Mouse (Mus musculus) R1 (cell line): ENCODE results near the gene Pdlim1.
"Not testable (repeated sequence)": the region's sequence is repeated elsewhere in the genome, so short reads cannot be mapped to it uniquely, and the experiment has no call there.

Experiments
- DNase-seq: peaks from one replicate; pipeline ENCODE4 v3.0.0-alpha.2; 2018; ENCODE audit warnings: low read depth, low spot score

The Pdlim1 gene

GRCm38 (mm10) chr19:40240838-40241689 lies 30.6 kb downstream of the Pdlim1 start:
- DNase-seq = peak; percentile 87

GRCm38 (mm10) chr19:40240360-40240759 lies 31.3 kb downstream of the Pdlim1 start:
- DNase-seq = peak; percentile 41

DNA sequence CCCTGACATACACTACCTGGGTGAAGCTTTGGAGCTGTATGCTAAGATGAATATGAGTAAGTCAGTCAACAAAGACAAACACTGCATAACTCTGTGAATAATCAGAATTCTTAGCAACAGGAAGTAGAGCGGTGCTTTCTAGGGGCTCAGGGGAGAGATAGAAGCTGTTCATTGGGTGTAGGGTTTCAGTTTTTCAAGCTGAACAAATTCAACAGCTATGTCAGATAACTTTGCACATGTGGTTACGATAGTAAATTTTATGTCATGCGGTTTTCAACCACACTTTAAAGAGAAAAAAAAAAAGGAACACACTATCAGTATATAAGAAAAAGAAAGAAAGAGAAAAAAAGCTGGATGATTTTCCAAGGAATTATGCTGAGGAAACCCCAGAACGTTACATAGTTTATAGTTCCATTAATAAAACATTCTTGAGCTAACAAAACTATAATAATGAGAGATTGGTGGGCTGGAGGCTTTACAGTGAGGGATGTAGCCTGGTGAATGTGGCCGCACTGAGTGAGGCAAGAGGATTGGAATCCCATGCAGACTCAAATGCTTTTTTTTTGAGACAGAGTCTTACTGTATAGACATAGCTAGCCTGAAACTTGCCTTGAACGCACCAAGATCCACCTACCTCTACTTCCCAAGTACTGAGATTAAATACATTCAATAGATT lies 33.3 kb downstream of the Pdlim1 start:
- DNase-seq = no peak

- no peak for DNase-seq
Measured at GRCm38 (mm10) chr19:40232560-40232959, 39.1 kb downstream of the Pdlim1 start.

- peak; percentile 61 for DNase-seq
Measured at GRCm38 (mm10) chr19:40231825-40232541, 39.7 kb downstream of the Pdlim1 start.

DNA sequence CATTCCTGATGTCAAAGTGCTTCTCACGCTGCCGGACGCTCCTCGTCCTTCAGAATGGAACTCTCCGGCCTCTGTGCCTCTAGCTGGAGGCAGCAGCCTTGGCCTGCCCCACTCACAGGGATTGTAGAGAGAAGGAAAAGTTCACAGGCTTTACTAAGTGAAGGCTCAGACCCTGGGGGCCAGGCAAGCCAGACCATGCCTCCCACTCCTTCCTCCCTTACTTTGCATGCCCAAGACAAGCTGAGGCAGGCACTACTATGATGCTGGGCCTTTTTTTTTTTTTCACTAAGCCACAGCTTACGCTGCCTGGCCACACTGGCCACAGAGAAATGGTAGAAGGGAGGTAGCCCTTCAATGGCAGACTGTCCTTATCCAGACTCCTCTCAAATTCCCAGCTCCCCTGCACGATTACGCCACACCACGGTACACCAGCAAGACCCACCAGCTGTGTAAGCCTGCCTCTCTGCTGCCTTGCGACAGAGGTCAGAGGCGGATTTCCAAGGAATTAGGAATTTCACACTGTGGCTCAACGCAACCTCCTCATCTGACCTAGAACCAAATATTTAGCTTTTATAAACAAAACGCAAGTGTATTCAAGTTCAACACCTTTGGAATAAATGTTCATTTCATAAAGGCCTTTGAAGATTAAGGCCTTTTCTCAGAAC lies 40.4 kb downstream of the Pdlim1 start:
- no peak for DNase-seq

- DNase-seq = no peak
Measured at GRCm38 (mm10) chr19:40226516-40227151, 45.0 kb downstream of the Pdlim1 start.

- DNase-seq = no peak
Measured at GRCm38 (mm10) chr19:40225761-40226110, 45.9 kb downstream of the Pdlim1 start.

- DNase-seq = peak; percentile 66
Measured at GRCm38 (mm10) chr19:40225102-40225760, 46.4 kb downstream of the Pdlim1 start.

DNA sequence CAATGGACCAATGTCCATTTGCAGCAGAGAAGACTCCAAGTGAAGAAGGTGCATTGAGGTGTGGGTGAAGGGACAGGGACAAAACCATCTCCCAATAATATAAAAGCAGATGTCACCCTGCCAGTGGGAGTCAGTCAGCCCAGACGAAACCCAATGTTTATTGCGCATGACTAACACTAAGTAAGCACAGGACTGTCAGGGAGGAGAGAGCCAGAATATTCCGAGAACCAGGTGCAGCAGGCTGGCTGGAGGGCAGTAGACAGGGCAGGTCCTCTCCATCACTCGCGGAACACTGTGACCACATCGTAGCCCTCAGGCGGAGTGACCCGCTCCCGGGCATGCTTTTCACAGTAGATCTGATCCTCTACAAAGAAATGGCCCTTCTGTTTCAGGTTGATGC lies 49.3 kb downstream of the Pdlim1 start:
- DNase-seq = not testable (repeated sequence)

GRCm38 (mm10) chr19:40220878-40221277 lies 50.8 kb downstream of the Pdlim1 start:
- DNase-seq = no peak

- DNase-seq = peak; percentile 96
Measured at GRCm38 (mm10) chr19:40202947-40203346, 68.7 kb downstream of the Pdlim1 start.

DNA sequence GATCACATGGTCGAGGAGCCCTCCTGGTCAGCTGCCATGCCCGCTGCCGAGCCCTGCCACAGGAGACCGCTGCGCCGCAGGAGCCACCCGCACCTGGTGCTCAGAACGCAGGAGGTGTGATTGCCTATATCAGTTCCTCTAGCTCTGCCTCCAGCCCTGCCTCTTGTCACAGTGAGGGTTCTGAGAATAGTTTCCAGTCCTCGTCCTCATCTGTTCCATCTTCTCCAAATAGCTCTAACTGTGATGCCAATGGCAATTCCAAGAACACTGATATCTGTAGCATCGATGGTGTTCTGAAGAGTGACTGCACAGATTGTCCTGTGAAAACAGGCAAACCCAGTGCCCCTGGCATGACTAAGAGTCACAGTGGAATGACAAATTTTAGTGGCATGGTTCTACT lies 81.0 kb downstream of the Pdlim1 start:
- no peak for DNase-seq

- no peak for DNase-seq
Measured at GRCm38 (mm10) chr19:40187160-40187559, 84.5 kb downstream of the Pdlim1 start, which contains the start of gene Cyp2c70. TSS of gene Cyp2c70 (minus strand) at chr19:40187333.

DNA sequence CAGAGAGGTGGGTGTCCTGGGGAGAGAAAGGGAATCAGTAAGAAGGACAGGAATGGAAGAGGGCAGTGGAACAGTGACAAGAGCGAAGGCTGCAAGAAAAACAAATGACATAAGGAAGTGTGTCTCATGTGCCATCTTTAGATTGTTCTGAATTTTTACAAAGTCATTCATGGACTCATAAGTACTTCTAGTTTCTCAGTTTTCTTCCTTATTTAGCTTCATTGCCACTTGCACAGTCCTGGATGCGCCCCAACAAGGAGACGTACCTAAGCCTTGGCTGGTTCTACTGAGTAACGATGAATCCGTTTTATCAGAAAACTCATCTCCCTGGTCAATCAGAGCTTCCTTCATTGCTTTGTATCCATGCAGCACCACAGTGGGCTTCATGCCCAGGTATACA lies 88.0 kb downstream of the Pdlim1 start:
- DNase-seq = no peak

- DNase-seq = no peak
Measured at GRCm38 (mm10) chr19:40178311-40178710, 93.3 kb downstream of the Pdlim1 start.
